Mouse (Mus musculus): ENCODE measurements around the gene Slc6a5.

GRCm38 (mm10) chr7:49981511-49982227, 71.7 kb downstream of the Slc6a5 start:
- no peak for TF ChIP-seq CTCF (IDR thresholded peaks at IDR 0.05; ENCODE audit: control insufficient read depth, insufficient read depth, insufficient replicate concordance, low read depth, low read length)
- no peak for TF ChIP-seq POLR2A (IDR thresholded peaks at IDR 0.05; ENCODE audit: control insufficient read depth, low read depth, low read length)
